9 mouse cellular contexts compared by ENCODE assay signal in genomic region chr15:102004189-102004588, GRCm38 (mm10). TPM values are rescaled to one million over a fixed set of nuclear protein-coding genes. Genes with fewer than 3 reads are reported as not detected.
DNase-seq lines count a peak whose midpoint lies in the region; ATAC-seq and TF ChIP-seq lines count a peak whose summit lies in the region.
"Had no signal": no experiment of that assay in that cellular context is flagged by ENCODE, and none has a peak within 500 bp of the region (broad histone marks: within the 10 kb centered on the region; RNA-seq: fewer than 3 reads in every experiment).

Krt8 (minus strand) TSS chr15:102004482.

- TF ChIP-seq CTCF in midbrain, postnatal 0 days (IDR thresholded peaks at IDR 0.05), result no peak

- peaks cover 64% of the 10 kb centered on the region for H3K27me3 ChIP-seq in heart, embryonic 13.5 days (replicated peaks)
- H3K27me3 ChIP-seq in hindbrain, embryonic 12.5 days, result peaks cover 60% of the 10 kb centered on the region
- peaks cover 27% of the 10 kb centered on the region for H3K27me3 ChIP-seq in limb, embryonic 14.5 days (ENCODE audit: control insufficient read depth, insufficient read depth, low read length)
- peaks cover 32% of the 10 kb centered on the region for H3K27me3 ChIP-seq in midbrain, postnatal 0 days (ENCODE audit: insufficient read depth, low read length)

- no peak within 1 kb of the TSS for H3K27ac ChIP-seq in heart, embryonic 13.5 days (replicated peaks)
- no peak within 1 kb of the TSS for H3K27ac ChIP-seq in hindbrain, embryonic 12.5 days
- no peak within 1 kb of the TSS for H3K27ac ChIP-seq in limb, embryonic 14.5 days (replicated peaks; ENCODE audit: low read depth, low read length)
- no peak within 1 kb of the TSS for H3K27ac ChIP-seq in midbrain, postnatal 0 days (ENCODE audit: low read depth, low read length)
- H3K27ac ChIP-seq: macrophage had no signal

- 22% methylated on average over 11 of the region's 11 CpGs for WGBS in heart, embryonic 13.5 days
- 17% methylated on average over 11 of the region's 11 CpGs for WGBS in hindbrain, embryonic 12.5 days
- 25% methylated on average over 10 of the region's 11 CpGs for WGBS in limb, embryonic 14.5 days
- WGBS in midbrain, postnatal 0 days, result 31% methylated on average over 10 of the region's 11 CpGs

- H3K4me3 ChIP-seq in heart, embryonic 13.5 days, result peak within 1 kb of the TSS; percentile 57
- H3K4me3 ChIP-seq in hindbrain, embryonic 12.5 days, result peak within 1 kb of the TSS; percentile 30
- H3K4me3 ChIP-seq in limb, embryonic 14.5 days (replicated peaks; ENCODE audit: low read length), result peak within 1 kb of the TSS; percentile 30
- H3K4me3 ChIP-seq in midbrain, postnatal 0 days (ENCODE audit: low read depth, low read length), result 0 out of 2 replicates have a peak within 1 kb of the TSS, but pooled peaks have one; percentile 17

- no peak for TF ChIP-seq POLR2A in limb, embryonic 14.5 days (IDR thresholded peaks at IDR 0.05; ENCODE audit: borderline replicate concordance, extremely low read depth, insufficient read depth, insufficient read length)

- intact Hi-C loops in heart, postnatal 14 days (cut with DNase I), result no loop called here

- ATAC-seq in heart, embryonic 13.5 days (ENCODE audit: extremely low read depth, insufficient number of reproducible peaks, low FRiP score, low TSS enrichment), result no peak
- no peak for ATAC-seq in hindbrain, embryonic 12.5 days (ENCODE audit: low FRiP score)
- ATAC-seq in limb, embryonic 14.5 days (ENCODE audit: low FRiP score, low read depth), result no peak
- ATAC-seq in midbrain, postnatal 0 days (ENCODE audit: low FRiP score), result no peak

- no peaks in the 10 kb centered on the region for H3K36me3 ChIP-seq in heart, embryonic 13.5 days
- no peaks in the 10 kb centered on the region for H3K36me3 ChIP-seq in hindbrain, embryonic 12.5 days
- H3K36me3 ChIP-seq in limb, embryonic 14.5 days (ENCODE audit: control insufficient read depth, insufficient read depth, low read length), result no peaks in the 10 kb centered on the region
- no peaks in the 10 kb centered on the region for H3K36me3 ChIP-seq in midbrain, postnatal 0 days (ENCODE audit: insufficient read depth, low read length)

- no peak for DNase-seq in heart, postnatal 14 days
- DNase-seq in limb, embryonic 14.5 days (ENCODE audit: low spot score), result no peak
- no peak for DNase-seq in midbrain, postnatal 0 days (ENCODE audit: low spot score)
- no peak for DNase-seq in cerebellum, postnatal 36 days
- no peak for DNase-seq in thymus, postnatal 25 days
- no peak for DNase-seq in heart, adult 9 months (ENCODE audit: low spot score in 2 of 2)

- H3K9ac ChIP-seq in heart, embryonic 13.5 days, result peak within 1 kb of the TSS; percentile 77
- peak within 1 kb of the TSS; percentile 50; the same call in 1 of the 2 replicates for H3K9ac ChIP-seq in hindbrain, embryonic 12.5 days
- no peak within 1 kb of the TSS for H3K9ac ChIP-seq in limb, embryonic 14.5 days (ENCODE audit: low read depth, low read length, severe bottlenecking)
- no peak within 1 kb of the TSS for H3K9ac ChIP-seq in midbrain, postnatal 0 days (replicated peaks; ENCODE audit: low read length, poor library complexity, severe bottlenecking)

- peak within 1 kb of the TSS; percentile 70 for H3K4me2 ChIP-seq in heart, embryonic 13.5 days
- H3K4me2 ChIP-seq in hindbrain, embryonic 12.5 days (replicated peaks), result peak within 1 kb of the TSS; percentile 50
- H3K4me2 ChIP-seq in limb, embryonic 14.5 days (replicated peaks; ENCODE audit: low read depth, low read length, severe bottlenecking), result peak within 1 kb of the TSS; percentile 56
- H3K4me2 ChIP-seq in midbrain, postnatal 0 days (ENCODE audit: low read depth, low read length, poor library complexity, severe bottlenecking), result peak within 1 kb of the TSS; percentile 38

- peaks cover 18% of the 10 kb centered on the region for H3K4me1 ChIP-seq in heart, embryonic 13.5 days
- H3K4me1 ChIP-seq in hindbrain, embryonic 12.5 days, result peaks cover 37% of the 10 kb centered on the region
- peaks cover 34% of the 10 kb centered on the region for H3K4me1 ChIP-seq in limb, embryonic 14.5 days (ENCODE audit: control insufficient read depth, insufficient read depth, low read length)
- H3K4me1 ChIP-seq in midbrain, postnatal 0 days (ENCODE audit: insufficient read depth, low read length), result no peaks in the 10 kb centered on the region

- no peaks in the 10 kb centered on the region for H3K9me3 ChIP-seq in heart, embryonic 13.5 days
- no peaks in the 10 kb centered on the region for H3K9me3 ChIP-seq in hindbrain, embryonic 12.5 days (replicated peaks)
- H3K9me3 ChIP-seq in limb, embryonic 14.5 days (ENCODE audit: control insufficient read depth, low read length), result no peaks in the 10 kb centered on the region
- no peaks in the 10 kb centered on the region for H3K9me3 ChIP-seq in midbrain, postnatal 0 days (ENCODE audit: low read length)

RNA-seq across cellular contexts. Expression of gene Krt8, which starts in this region (rescaled TPM):
- 21.7 and 24.9 TPM in 2 replicates for polyA plus RNA-seq in heart, embryonic 13.5 days (2015; fragmentation: Nextera tagmentation; extraction: Ambion mirVana)
- 1 to 10 TPM; 4.2 to 7.0 TPM for total RNA-seq in heart, postnatal 14 days (2021)
- polyA plus RNA-seq in hindbrain, embryonic 12.5 days (2016; fragmentation: Nextera tagmentation; extraction: Ambion mirVana), result 18.2 and 28.2 TPM in 2 replicates
- 3.7 and 7.9 TPM in 2 replicates for polyA plus RNA-seq in limb, embryonic 14.5 days (2012; rRNA removed)
- 13.2 and 19.8 TPM in 2 replicates for polyA plus RNA-seq in limb, embryonic 14.5 days (2014; fragmentation: Nextera tagmentation; extraction: Ambion mirVana)
- total RNA-seq in midbrain, postnatal 0 days (2014; rRNA removed), result 0.61 and 1.6 TPM in 2 replicates
- polyA plus RNA-seq in midbrain, postnatal 0 days (2015; fragmentation: Nextera tagmentation; extraction: Ambion mirVana), result 0.60 and 0.63 TPM in 2 replicates
- polyA plus RNA-seq: macrophage had no signal

Comparison
In these comparisons a context has a peak if more than half of its experiments do, and no peak if none do; other contexts are left out.
1. H3K9ac ChIP-seq: peak in heart, embryonic 13.5 days (single experiment) and hindbrain, embryonic 12.5 days (single experiment); none in limb, embryonic 14.5 days (single experiment) and midbrain, postnatal 0 days (single experiment).
2. Peak in every context shown above with its lines, with median percentiles within 50 percentile points of each other: H3K4me2 ChIP-seq and H3K4me3 ChIP-seq.